Mouse (Mus musculus): ENCODE measurements at regions not wholly inside any gene's neighbourhood (a gene's known extent, or its start where the extent isn't known, plus 50 kb on each side); places are given as distances from the start of the nearest gene placed in this dataset.

DNA sequence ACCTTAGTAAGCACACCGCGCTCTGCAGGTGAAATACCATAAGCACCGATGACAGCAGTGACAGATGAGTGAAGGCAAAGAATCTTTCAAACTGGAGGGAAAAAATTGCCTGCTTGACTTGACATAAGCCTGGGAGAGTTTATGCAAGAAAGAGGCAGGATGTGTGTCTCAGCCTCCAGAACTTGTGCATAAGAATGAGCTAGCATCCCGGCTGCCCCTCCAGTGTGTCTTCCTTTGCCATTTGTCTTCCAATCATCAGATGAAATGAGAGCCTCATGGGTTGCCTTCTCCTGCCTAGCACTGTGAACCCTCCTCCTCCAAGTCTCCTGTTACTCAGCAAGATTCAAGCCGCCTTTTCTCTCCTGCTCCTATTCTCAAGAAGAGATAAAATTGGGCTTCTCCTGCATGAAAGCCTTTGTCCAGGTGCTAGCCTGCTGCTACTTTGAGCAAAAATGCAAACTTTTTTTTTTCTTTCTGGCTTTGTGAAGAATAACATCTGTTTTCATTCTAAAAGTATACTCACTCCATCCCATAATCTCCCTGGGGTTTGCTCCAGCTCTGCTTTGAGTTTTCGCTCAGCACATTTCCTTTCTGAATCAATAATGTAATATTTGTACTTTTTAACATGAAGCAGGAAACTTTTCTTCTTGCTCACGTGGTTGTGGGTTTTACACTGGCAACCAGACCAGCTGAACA lies 298.2 kb downstream of the Irx1 start:
- Histone ChIP-seq H3K27me3 (ENCODE audit: control insufficient read depth, insufficient read depth, low read length) (no peaks in the 10 kb centered on the region), H3K4me1 (ENCODE audit: control insufficient read depth, insufficient read depth, low read length) (peaks cover 3% of the 10 kb centered on the region), H3K9ac (ENCODE audit: low read depth, low read length) (no peak overlapping the region), H3K4me3 (no peak overlapping the region), H3K79me2 (replicated peaks; ENCODE audit: control insufficient read depth, insufficient read depth, low read length) (no peaks in the 10 kb centered on the region), H3K27ac (no peak overlapping the region), H3K36me3 (ENCODE audit: control insufficient read depth, insufficient read depth, low read length) (no peaks in the 10 kb centered on the region)
- intact Hi-C loops (cut with DNase I) = no loop called here
- DNase-seq = no peak
- 62% methylated on average over 7 of the region's 7 CpGs for WGBS
- TF ChIP-seq CTCF (IDR thresholded peaks at IDR 0.05) (no peak), POLR2A (IDR thresholded peaks at IDR 0.05; ENCODE audit: insufficient read depth, low read depth, low read length) (no peak), EP300 (IDR thresholded peaks at IDR 0.05; ENCODE audit: insufficient read depth, low read depth, low read length) (no peak)

DNA sequence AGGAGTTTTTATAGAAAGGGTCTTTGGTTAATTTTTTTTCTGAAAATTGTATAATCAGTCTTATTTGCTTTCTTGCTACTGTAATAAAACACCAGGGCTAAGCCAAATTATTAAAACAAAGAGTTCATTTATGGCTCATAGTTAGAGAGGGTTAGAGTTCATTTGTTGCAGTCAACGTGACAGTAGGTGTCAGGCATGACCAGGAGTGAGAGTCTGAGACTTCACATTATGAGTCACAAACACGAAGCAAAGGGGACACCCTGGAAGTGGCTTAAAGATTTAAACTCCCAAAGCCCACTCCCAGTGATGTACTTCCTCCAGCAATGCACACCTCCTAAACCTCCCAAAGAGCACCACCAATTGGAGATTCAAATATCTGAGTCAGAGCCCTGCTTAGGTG lies 305.6 kb downstream of the Irx1 start:
- Histone ChIP-seq H3K79me2 (replicated peaks; ENCODE audit: control insufficient read depth, insufficient read depth, low read length) (no peaks in the 10 kb centered on the region), H3K27me3 (ENCODE audit: control insufficient read depth, insufficient read depth, low read length) (0 out of 2 replicates have a peak, but pooled peaks cover 2% of the 10 kb centered on the region), H3K4me1 (ENCODE audit: control insufficient read depth, insufficient read depth, low read length) (no peaks in the 10 kb centered on the region), H3K27ac (no peak overlapping the region), H3K4me3 (no peak overlapping the region), H3K36me3 (ENCODE audit: control insufficient read depth, insufficient read depth, low read length) (no peaks in the 10 kb centered on the region), H3K9ac (ENCODE audit: low read depth, low read length) (no peak overlapping the region)
- intact Hi-C loops (cut with DNase I) = no loop called here
- WGBS = 45% methylated on average over 2 of the region's 2 CpGs
- no peak for DNase-seq
- TF ChIP-seq EP300 (IDR thresholded peaks at IDR 0.05; ENCODE audit: insufficient read depth, low read depth, low read length) = no peak
- no peak for TF ChIP-seq POLR2A (IDR thresholded peaks at IDR 0.05; ENCODE audit: insufficient read depth, low read depth, low read length)
- no peak for TF ChIP-seq CTCF (IDR thresholded peaks at IDR 0.05)

DNA sequence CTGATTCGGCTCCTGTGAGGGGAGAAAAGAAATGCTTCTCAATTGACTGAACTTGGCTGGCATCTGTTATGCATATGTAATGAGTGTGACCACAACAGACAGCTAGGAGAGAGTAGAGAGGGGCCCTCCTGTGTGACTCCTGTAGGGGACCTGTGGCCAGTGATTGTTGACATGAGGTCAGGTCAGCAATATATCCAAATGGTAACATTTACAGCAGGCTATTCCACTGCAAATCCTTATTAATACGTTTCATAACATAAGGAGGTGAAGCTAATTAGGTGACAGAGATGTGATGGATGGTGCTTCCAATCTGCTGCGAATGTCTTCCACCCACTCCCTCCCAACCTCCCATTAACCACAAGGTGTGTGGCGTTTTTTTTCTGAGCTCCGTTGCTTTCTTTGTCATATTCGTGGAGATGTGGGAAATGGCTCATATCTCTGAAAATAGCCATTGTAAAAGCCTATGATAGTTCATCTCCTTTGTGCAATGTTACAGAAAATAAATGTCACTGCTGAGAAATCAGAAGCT lies 309.5 kb downstream of the Irx1 start:
- WGBS = 75% methylated on average over 6 of the region's 6 CpGs
- no peak overlapping the region for H3K9ac ChIP-seq (ENCODE audit: low read depth, low read length)
- no peaks in the 10 kb centered on the region for H3K79me2 ChIP-seq (replicated peaks; ENCODE audit: control insufficient read depth, insufficient read depth, low read length)
- no peak for TF ChIP-seq POLR2A (IDR thresholded peaks at IDR 0.05; ENCODE audit: insufficient read depth, low read depth, low read length)
- no peak for TF ChIP-seq CTCF (IDR thresholded peaks at IDR 0.05)
- no peak for TF ChIP-seq EP300 (IDR thresholded peaks at IDR 0.05; ENCODE audit: insufficient read depth, low read depth, low read length)
- 0 out of 2 replicates have a peak, but pooled peaks cover 2% of the 10 kb centered on the region for H3K27me3 ChIP-seq (ENCODE audit: control insufficient read depth, insufficient read depth, low read length)
- intact Hi-C loops (cut with DNase I) = no loop called here
- no peak overlapping the region for H3K27ac ChIP-seq
- no peaks in the 10 kb centered on the region for H3K4me1 ChIP-seq (ENCODE audit: control insufficient read depth, insufficient read depth, low read length)
- no peak for DNase-seq
- no peaks in the 10 kb centered on the region for H3K36me3 ChIP-seq (ENCODE audit: control insufficient read depth, insufficient read depth, low read length)
- H3K4me3 ChIP-seq = no peak overlapping the region

DNA sequence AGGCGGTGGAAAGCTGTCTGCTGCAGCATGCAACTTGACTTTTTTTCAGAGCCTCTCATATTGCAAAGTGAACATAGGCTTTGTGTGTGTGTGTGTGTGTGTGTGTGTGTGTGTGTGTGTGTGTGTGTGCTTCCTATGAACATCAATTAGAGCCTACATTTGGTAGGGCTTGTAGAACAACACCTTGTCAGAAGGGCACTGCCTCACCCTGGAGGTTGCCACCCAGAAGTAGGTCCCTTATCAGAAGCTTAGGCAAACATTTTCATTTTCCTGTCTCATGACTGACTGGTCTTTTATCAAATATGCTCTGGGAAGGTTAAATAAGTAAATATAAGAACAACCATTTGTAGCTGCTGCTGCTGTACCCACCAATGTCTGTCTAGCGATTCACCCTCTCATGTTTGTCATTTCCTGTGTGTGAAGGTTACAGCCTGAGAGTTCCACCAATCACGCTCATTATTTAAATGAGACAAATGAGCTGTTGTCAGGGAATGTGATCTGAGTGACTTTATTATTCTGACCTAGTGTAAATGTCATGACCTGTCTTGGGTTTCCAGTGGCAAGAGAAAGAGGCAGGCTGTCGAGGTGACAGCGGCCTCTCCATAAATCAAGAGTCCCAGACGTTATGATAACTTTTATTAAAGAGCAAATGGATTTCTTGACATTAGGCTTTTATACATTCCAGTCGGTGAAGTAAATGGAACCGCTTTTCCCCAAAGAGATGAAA lies 310.1 kb downstream of the Irx1 start:
- WGBS = 69% methylated on average over 8 of the region's 8 CpGs
- Histone ChIP-seq H3K79me2 (replicated peaks; ENCODE audit: control insufficient read depth, insufficient read depth, low read length) (no peaks in the 10 kb centered on the region), H3K4me3 (no peak overlapping the region), H3K4me1 (ENCODE audit: control insufficient read depth, insufficient read depth, low read length) (no peaks in the 10 kb centered on the region), H3K36me3 (ENCODE audit: control insufficient read depth, insufficient read depth, low read length) (no peaks in the 10 kb centered on the region), H3K9ac (ENCODE audit: low read depth, low read length) (no peak overlapping the region), H3K27me3 (ENCODE audit: control insufficient read depth, insufficient read depth, low read length) (0 out of 2 replicates have a peak, but pooled peaks cover 2% of the 10 kb centered on the region), H3K27ac (no peak overlapping the region)
- no peak for DNase-seq
- intact Hi-C loops (cut with DNase I) = no loop called here
- no peak for TF ChIP-seq EP300 (IDR thresholded peaks at IDR 0.05; ENCODE audit: insufficient read depth, low read depth, low read length)
- no peak for TF ChIP-seq CTCF (IDR thresholded peaks at IDR 0.05)
- TF ChIP-seq POLR2A (IDR thresholded peaks at IDR 0.05; ENCODE audit: insufficient read depth, low read depth, low read length) = no peak

DNA sequence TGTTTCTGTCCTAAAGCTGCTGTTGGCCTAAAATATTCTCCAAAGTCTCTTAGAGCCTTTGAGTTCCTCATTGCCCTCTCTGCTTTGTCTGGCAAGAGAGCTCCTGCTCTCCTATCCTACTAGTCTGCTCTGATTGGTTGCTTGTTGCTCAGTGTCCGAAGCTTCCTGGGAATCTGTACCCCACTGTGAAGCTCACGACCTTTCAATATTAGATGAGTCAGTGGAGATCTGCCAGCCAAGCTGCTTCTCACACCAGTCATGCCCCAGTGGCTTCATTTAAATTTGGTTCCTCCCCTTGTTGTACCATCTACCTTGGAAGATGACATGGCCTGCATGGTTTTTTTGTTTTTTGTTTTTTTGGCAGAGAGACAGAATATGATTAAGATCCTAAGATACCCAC lies 313.6 kb downstream of the Irx1 start:
- Histone ChIP-seq H3K27ac (no peak overlapping the region), H3K79me2 (replicated peaks; ENCODE audit: control insufficient read depth, insufficient read depth, low read length) (no peaks in the 10 kb centered on the region), H3K36me3 (ENCODE audit: control insufficient read depth, insufficient read depth, low read length) (no peaks in the 10 kb centered on the region), H3K4me1 (ENCODE audit: control insufficient read depth, insufficient read depth, low read length) (no peaks in the 10 kb centered on the region), H3K4me3 (no peak overlapping the region), H3K27me3 (ENCODE audit: control insufficient read depth, insufficient read depth, low read length) (no peaks in the 10 kb centered on the region), H3K9ac (ENCODE audit: low read depth, low read length) (no peak overlapping the region)
- no peak for DNase-seq
- 24% methylated on average over 2 of the region's 2 CpGs for WGBS
- intact Hi-C loops (cut with DNase I) = no loop called here
- no peak for TF ChIP-seq EP300 (IDR thresholded peaks at IDR 0.05; ENCODE audit: insufficient read depth, low read depth, low read length)
- no peak for TF ChIP-seq POLR2A (IDR thresholded peaks at IDR 0.05; ENCODE audit: insufficient read depth, low read depth, low read length)
- no peak for TF ChIP-seq CTCF (IDR thresholded peaks at IDR 0.05)

DNA sequence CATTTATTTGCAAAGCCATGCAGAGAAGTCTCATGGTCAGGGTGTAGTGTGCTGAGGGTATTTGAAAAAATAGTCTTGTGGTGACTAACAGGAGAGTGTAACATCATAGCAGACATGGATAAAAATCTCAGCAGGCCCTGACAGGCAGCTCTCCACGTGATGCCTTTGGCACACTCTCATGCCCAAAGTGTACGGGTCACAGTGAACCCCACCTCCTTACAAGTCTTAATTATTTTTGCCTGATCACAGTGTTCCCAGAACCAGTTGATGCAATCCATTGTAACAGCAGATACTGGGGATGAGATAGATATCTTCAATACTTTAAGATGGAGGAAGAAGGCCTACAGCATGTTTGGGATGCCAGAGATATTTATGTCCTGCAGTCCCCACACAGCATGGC lies 314.5 kb downstream of the Irx1 start:
- no peak overlapping the region for H3K4me3 ChIP-seq
- no peaks in the 10 kb centered on the region for H3K79me2 ChIP-seq (replicated peaks; ENCODE audit: control insufficient read depth, insufficient read depth, low read length)
- intact Hi-C loops (cut with DNase I) = no loop called here
- no peak overlapping the region for H3K27ac ChIP-seq
- 50% methylated on average over 2 of the region's 2 CpGs for WGBS
- no peak overlapping the region for H3K9ac ChIP-seq (ENCODE audit: low read depth, low read length)
- H3K36me3 ChIP-seq (ENCODE audit: control insufficient read depth, insufficient read depth, low read length) = no peaks in the 10 kb centered on the region
- DNase-seq = no peak
- no peaks in the 10 kb centered on the region for H3K4me1 ChIP-seq (ENCODE audit: control insufficient read depth, insufficient read depth, low read length)
- TF ChIP-seq EP300 (IDR thresholded peaks at IDR 0.05; ENCODE audit: insufficient read depth, low read depth, low read length) = no peak
- no peak for TF ChIP-seq POLR2A (IDR thresholded peaks at IDR 0.05; ENCODE audit: insufficient read depth, low read depth, low read length)
- TF ChIP-seq CTCF (IDR thresholded peaks at IDR 0.05) = no peak
- H3K27me3 ChIP-seq (ENCODE audit: control insufficient read depth, insufficient read depth, low read length) = no peaks in the 10 kb centered on the region

Data from heart, adult 2 months (tissue).